Mouse (Mus musculus) cerebellum, adult 8-10 months (tissue): ENCODE measurements around the gene Hoxa6.

Source experiments
- DNase-seq: peaks from one replicate; pipeline ENCODE4 v3.0.0; 2022

Gene Hoxa6

DNA sequence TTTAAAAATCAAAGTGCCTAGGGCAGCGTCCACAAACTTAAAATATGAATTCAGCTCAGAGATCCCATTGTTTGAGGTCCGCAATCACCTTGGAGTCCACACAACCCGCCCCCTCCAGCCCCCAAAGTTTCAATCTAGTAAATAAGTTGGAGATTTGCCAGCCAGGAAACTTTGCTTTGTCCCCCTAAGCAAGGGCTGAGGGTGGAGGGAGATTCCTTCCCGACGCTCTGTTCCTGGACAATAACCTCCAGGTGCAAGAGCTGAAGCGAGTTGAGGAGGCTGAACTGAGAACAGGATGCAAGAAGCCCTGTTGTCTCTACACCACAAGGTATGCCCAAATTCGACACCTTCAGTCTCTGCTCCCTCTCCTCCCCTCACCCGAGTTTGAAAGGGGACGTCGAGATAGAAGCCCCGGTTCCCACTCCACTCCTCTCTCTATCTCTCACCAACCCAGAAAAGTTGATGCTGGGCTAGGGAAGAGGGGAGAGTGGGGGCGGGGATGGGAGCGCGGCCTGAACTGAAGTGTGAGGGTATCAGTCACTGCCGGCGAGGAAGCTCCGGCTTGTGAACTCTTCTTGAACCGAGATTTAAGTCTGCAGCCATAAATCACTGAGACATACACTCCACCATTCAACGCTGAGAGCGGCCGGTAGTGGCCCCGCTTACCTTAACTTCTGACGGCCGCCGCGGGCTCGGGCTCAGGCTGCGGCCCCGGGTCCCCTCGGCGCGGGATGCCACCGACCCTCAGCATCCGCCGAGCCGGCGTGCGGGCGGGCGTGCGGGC, 33.4 kb downstream of the Hoxa6 start:
- no peak for DNase-seq

- DNase-seq: no peak
These were observed 34.9 kb downstream of the Hoxa6 start for GRCm38 (mm10) chr6:52173648-52174047.

DNA sequence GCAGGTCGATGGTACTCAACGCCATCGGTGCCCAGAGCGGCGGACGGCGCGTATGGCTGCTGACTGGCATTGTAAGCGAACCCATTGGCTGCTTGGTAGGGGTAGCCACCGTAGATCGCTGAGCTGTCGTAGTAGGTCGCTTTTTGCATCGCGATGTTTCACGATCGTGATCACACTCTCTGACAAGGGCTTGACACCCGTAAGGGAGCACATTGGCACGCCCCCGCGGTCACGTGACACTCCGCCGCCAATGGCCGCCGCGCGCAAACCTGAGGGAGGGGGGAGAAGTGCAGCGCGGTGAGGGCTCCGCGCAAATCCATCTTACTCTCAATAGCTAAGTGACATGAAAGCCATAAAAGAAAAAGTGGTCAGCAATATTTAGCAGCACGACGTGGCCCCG, 36.0 kb downstream of the Hoxa6 start:
- DNase-seq: no peak

GRCm38 (mm10) chr6:52171938-52172337, 36.6 kb downstream of the Hoxa6 start:
- DNase-seq: no peak

DNA sequence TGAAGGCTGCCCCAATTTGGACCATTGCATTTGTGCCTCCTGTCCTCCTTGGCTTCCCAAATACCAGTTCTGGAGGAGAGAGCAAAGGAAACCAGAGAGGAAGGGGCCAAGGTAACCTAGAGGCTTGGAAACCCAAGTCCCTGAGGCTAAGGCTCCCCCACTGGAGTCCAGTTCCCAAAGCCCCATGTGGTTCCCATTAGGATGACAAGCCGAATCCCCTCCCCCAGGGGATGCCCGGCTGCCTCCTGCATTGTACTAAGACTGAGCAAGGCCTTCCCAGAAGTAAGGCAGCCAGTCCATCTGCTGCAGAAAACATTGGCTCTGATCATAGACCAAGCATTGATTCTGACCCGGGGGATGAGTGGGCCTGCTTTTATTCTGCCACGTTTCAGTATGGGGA, 37.2 kb downstream of the Hoxa6 start:
- no peak for DNase-seq

DNA sequence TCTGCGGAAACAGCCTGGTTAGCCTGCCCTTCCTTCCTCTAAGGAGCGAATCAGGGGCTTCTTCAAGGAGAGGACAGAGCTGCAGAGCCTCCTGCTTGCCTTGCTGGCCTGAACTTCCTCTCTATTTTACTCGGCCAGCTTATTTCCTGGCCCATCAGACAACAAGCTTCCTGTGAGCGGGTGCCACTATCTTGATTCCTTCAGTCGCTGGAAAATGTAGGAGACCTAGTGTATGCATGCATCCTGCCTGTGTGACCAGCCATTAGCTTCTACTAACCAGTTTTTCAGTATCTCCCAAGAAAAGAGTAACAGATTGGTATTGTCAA, 37.7 kb downstream of the Hoxa6 start:
- no peak for DNase-seq

DNA sequence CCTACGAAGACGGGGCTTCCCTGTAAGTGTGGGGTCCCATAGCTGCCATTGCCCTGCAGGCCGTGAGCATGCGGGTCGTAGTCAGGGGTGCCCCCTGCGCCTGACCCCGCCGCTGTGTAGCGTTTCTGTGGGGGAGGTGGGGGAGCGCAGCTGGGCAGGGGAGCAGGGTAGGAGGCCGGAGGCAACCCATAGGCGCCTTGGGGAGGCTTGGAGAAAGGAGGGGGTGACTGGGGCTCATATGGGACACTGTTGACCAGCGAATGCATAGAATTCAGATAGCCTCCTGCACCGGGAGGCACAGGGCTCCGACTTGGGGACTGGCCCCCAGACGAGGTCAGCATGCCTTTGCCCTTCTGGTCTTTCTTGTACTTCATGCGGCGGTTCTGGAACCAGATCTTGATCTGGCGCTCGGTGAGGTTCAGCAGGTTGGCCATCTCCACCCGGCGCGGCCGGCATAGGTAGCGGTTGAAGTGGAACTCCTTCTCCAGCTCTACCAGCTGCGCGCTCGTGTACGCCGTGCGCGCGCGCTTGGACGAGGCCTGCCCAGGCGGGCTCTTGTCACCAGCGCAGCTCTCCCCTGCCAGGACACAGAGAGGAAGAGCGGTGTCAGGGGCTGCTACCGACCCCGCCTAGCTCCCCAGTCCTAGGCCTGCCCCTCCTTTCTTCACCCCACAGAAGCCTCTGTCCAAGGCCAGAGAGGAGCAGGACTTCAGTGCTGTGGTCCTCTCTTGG, 38.2 kb downstream of the Hoxa6 start:
- DNase-seq: no peak

DNA sequence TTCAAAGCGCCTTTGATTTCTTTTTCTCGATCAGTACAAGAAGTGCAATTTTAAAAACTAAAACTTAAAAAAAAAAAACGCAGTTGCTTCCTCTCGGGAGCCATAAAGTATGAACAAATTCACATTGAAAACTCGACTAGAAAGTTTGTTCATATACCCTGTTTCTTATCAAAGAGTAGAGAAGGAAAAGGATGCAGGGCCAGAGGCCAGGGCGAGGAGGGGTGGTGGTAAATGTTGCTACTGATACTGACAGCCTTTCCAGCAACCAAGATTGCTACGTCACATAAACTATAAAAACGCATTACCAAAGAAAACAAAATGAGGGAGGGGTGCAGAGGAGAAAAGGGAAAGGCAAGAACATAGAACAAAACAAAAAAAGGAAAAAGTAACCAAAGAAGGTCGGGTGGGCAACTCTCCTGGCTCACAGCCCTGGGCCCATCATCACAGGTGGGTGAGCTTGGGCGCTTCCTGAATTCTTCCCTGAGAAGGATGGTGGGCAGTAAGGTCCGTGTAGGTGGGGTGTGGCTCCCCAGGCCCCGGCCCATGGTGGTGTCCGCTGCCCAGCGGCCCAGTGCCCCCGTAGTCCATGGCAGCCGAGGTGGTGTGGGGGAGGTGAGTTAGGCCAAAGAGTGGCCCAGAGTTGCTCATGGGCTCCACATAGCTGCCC, 38.9 kb downstream of the Hoxa6 start:
- DNase-seq: no peak

GRCm38 (mm10) chr6:52168191-52169055, 40.1 kb downstream of the Hoxa6 start:
- no peak for DNase-seq

- no peak for DNase-seq
These were observed 40.8 kb downstream of the Hoxa6 start for GRCm38 (mm10) chr6:52167736-52168161.

DNA sequence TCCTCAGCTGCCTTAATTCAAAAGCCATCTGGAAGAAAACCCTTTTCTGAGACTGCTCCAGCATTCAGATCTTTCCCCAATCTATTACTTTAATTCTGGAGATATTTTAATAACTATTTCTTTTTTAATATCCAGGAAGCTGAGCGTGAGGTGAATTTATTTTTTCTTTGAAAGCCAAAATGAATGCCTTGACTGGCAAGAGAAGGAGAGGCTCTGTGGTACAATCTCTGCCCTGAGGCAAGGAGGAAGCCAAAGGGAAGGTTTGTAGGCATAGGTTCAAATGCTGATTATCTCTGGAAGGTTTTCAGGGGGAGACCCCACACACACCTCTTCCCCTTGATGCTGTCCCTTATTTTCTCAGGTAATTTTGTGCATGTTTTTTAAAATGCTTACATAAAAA, 41.3 kb downstream of the Hoxa6 start:
- DNase-seq: no peak

- DNase-seq: no peak
These were observed 42.0 kb downstream of the Hoxa6 start for GRCm38 (mm10) chr6:52166431-52167077.

- DNase-seq: no peak
These were observed 42.8 kb downstream of the Hoxa6 start for GRCm38 (mm10) chr6:52165441-52166370.

GRCm38 (mm10) chr6:52164626-52165440, 43.7 kb downstream of the Hoxa6 start, which contains the start of gene Hoxa2:
TSS of gene Hoxa2 (minus strand) at chr6:52164831.
- no peak for DNase-seq

- DNase-seq: no peak
These were observed 44.4 kb downstream of the Hoxa6 start for GRCm38 (mm10) chr6:52164051-52164625.

DNA sequence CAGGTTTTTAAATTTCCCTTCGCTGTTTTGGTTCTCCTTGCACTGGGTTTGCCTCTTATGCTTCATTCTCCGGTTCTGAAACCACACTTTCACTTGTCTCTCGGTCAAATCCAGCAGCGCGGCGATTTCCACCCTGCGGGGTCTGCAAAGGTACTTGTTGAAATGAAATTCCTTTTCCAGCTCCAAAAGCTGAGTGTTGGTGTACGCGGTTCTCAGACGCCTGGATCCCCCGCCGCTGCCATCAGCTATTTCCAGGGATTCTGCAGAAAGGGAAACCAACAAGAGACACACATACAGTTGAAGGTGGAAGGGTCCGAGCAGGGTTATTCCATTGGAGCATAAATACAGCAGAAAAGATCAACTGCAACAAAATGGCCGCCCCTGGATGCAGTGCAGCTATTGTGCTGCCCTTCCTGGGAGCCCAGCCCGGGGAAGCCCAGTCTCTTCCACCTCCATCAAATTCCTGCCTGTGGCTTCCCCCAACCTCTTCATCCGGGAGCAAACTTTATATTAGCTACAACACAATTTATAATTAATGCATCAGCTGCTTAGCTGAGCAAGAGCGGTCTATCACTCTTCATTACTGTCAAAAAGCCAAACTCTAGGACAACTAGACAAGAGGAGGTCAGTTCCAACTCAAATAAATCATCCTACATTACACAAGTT, 45.0 kb downstream of the Hoxa6 start:
- no peak for DNase-seq

GRCm38 (mm10) chr6:52162611-52163365, 45.7 kb downstream of the Hoxa6 start:
- no peak for DNase-seq

GRCm38 (mm10) chr6:52162093-52162380, 46.5 kb downstream of the Hoxa6 start:
- no peak for DNase-seq
